Mouse (Mus musculus): ENCODE data around the gene Agt. TPM values are rescaled to one million over a fixed set of nuclear protein-coding genes. Genes with fewer than 3 reads are reported as not detected.

Agt gene
- polyA plus RNA-seq, 1 experiment from 2014 or later = 0.23 TPM

- ATAC-seq (replicated peaks) = no peak
- H3K27me3 ChIP-seq = no peaks in the 10 kb centered on the region
Measured at GRCm38 (mm10) chr8:124547269-124547668, 22.2 kb downstream of the Agt start.

GRCm38 (mm10) chr8:124546815-124547214 is 22.7 kb downstream of the Agt start:
- Histone ChIP-seq H3K4me1 (no peaks in the 10 kb centered on the region), H3K9me3 (no peaks in the 10 kb centered on the region), H3K27me3 (no peaks in the 10 kb centered on the region), H3K4me3 (no peak overlapping the region), H3K9ac (replicated peaks) (no peak overlapping the region), H3K36me3 (peaks cover 93% of the 10 kb centered on the region), H3K27ac (replicated peaks) (no peak overlapping the region), H3K4me2 (replicated peaks) (no peak overlapping the region)
- no peak for ATAC-seq (replicated peaks)
- 96% methylated on average over 7 of the region's 7 CpGs for WGBS

More at GRCm38 (mm10) chr8:124547269-124547668, 22.2 kb downstream of the Agt start:
- Histone ChIP-seq H3K4me3 (no peak overlapping the region), H3K4me1 (no peaks in the 10 kb centered on the region), H3K36me3 (peaks cover 93% of the 10 kb centered on the region), H3K9me3 (no peaks in the 10 kb centered on the region), H3K9ac (replicated peaks) (no peak overlapping the region), H3K4me2 (replicated peaks) (no peak overlapping the region), H3K27ac (replicated peaks) (no peak overlapping the region)
- WGBS = 84% methylated on average over 11 of the region's 11 CpGs

- Histone ChIP-seq H3K4me2 (replicated peaks) (no peak overlapping the region), H3K9me3 (no peaks in the 10 kb centered on the region), H3K4me1 (no peaks in the 10 kb centered on the region), H3K27me3 (no peaks in the 10 kb centered on the region), H3K4me3 (no peak overlapping the region), H3K9ac (replicated peaks) (no peak overlapping the region), H3K27ac (replicated peaks) (no peak overlapping the region), H3K36me3 (peaks cover 93% of the 10 kb centered on the region)
- WGBS = 90% methylated on average over 6 of the region's 6 CpGs
- no peak for ATAC-seq (replicated peaks)
Measured at GRCm38 (mm10) chr8:124546371-124546770, 23.1 kb downstream of the Agt start.

- Histone ChIP-seq H3K4me2 (replicated peaks) (no peak overlapping the region), H3K27ac (replicated peaks) (no peak overlapping the region), H3K9me3 (no peaks in the 10 kb centered on the region), H3K4me3 (no peak overlapping the region), H3K4me1 (no peaks in the 10 kb centered on the region), H3K27me3 (no peaks in the 10 kb centered on the region), H3K36me3 (peaks cover 90% of the 10 kb centered on the region), H3K9ac (replicated peaks) (no peak overlapping the region)
- 95% methylated on average over 5 of the region's 5 CpGs for WGBS
- ATAC-seq (replicated peaks) = no peak
Measured at GRCm38 (mm10) chr8:124543272-124543671, 26.2 kb downstream of the Agt start.

- WGBS = over 99% methylated on average over 4 of the region's 4 CpGs
- Histone ChIP-seq H3K4me1 (no peaks in the 10 kb centered on the region), H3K27me3 (no peaks in the 10 kb centered on the region), H3K36me3 (peaks cover 87% of the 10 kb centered on the region), H3K27ac (replicated peaks) (no peak overlapping the region), H3K4me3 (no peak overlapping the region), H3K9me3 (no peaks in the 10 kb centered on the region), H3K4me2 (replicated peaks) (no peak overlapping the region), H3K9ac (replicated peaks) (no peak overlapping the region)
- ATAC-seq (replicated peaks) = no peak
Measured at GRCm38 (mm10) chr8:124542001-124542400, 27.5 kb downstream of the Agt start.

GRCm38 (mm10) chr8:124540906-124541305 is 28.6 kb downstream of the Agt start:
- peaks cover 83% of the 10 kb centered on the region for H3K36me3 ChIP-seq
- no peak for ATAC-seq (replicated peaks)
- no peak overlapping the region for H3K4me2 ChIP-seq (replicated peaks)
- no peak overlapping the region for H3K4me3 ChIP-seq
- H3K27me3 ChIP-seq = no peaks in the 10 kb centered on the region
- no peak overlapping the region for H3K9ac ChIP-seq (replicated peaks)
- 95% methylated on average over 12 of the region's 12 CpGs for WGBS
- H3K9me3 ChIP-seq = no peaks in the 10 kb centered on the region
- no peak overlapping the region for H3K27ac ChIP-seq (replicated peaks)
- H3K4me1 ChIP-seq = no peaks in the 10 kb centered on the region

GRCm38 (mm10) chr8:124535451-124535850 is 34.1 kb downstream of the Agt start:
- no peaks in the 10 kb centered on the region for H3K9me3 ChIP-seq
- no peaks in the 10 kb centered on the region for H3K27me3 ChIP-seq
- no peak overlapping the region for H3K4me2 ChIP-seq (replicated peaks)
- no peaks in the 10 kb centered on the region for H3K4me1 ChIP-seq
- WGBS = 94% methylated on average over 5 of the region's 5 CpGs
- H3K4me3 ChIP-seq = no peak overlapping the region
- H3K27ac ChIP-seq (replicated peaks) = no peak overlapping the region
- no peak for ATAC-seq (replicated peaks)
- peaks cover 81% of the 10 kb centered on the region for H3K36me3 ChIP-seq
- H3K9ac ChIP-seq (replicated peaks) = no peak overlapping the region

- WGBS = 98% methylated on average over 3 of the region's 3 CpGs
- no peak overlapping the region for H3K27ac ChIP-seq (replicated peaks)
- no peaks in the 10 kb centered on the region for H3K4me1 ChIP-seq
- no peak overlapping the region for H3K4me2 ChIP-seq (replicated peaks)
- no peak overlapping the region for H3K4me3 ChIP-seq
- H3K36me3 ChIP-seq = peaks cover 77% of the 10 kb centered on the region
- H3K9ac ChIP-seq (replicated peaks) = no peak overlapping the region
- H3K27me3 ChIP-seq = no peaks in the 10 kb centered on the region
- H3K9me3 ChIP-seq = no peaks in the 10 kb centered on the region
- no peak for ATAC-seq (replicated peaks)
Measured at GRCm38 (mm10) chr8:124532626-124533025, 36.9 kb downstream of the Agt start.

- 86% methylated on average over 4 of the region's 4 CpGs for WGBS
- Histone ChIP-seq H3K4me1 (no peaks in the 10 kb centered on the region), H3K27me3 (no peaks in the 10 kb centered on the region), H3K4me2 (replicated peaks) (no peak overlapping the region), H3K27ac (replicated peaks) (no peak overlapping the region), H3K4me3 (no peak overlapping the region), H3K36me3 (peaks cover 85% of the 10 kb centered on the region), H3K9me3 (no peaks in the 10 kb centered on the region), H3K9ac (replicated peaks) (no peak overlapping the region)
- no peak for ATAC-seq (replicated peaks)
Measured at GRCm38 (mm10) chr8:124530996-124531395, 38.5 kb downstream of the Agt start.

GRCm38 (mm10) chr8:124530556-124530955 is 39.0 kb downstream of the Agt start:
- no peak overlapping the region for H3K4me2 ChIP-seq (replicated peaks)
- H3K4me3 ChIP-seq = no peak overlapping the region
- H3K27ac ChIP-seq (replicated peaks) = no peak overlapping the region
- no peak overlapping the region for H3K9ac ChIP-seq (replicated peaks)
- ATAC-seq (replicated peaks) = no peak
- peaks cover 86% of the 10 kb centered on the region for H3K36me3 ChIP-seq
- H3K4me1 ChIP-seq = no peaks in the 10 kb centered on the region
- H3K9me3 ChIP-seq = no peaks in the 10 kb centered on the region
- no peaks in the 10 kb centered on the region for H3K27me3 ChIP-seq
- 89% methylated on average over 7 of the region's 7 CpGs for WGBS

- H3K36me3 ChIP-seq = peaks cover 84% of the 10 kb centered on the region
Measured at GRCm38 (mm10) chr8:124530076-124530475, 39.4 kb downstream of the Agt start.

GRCm38 (mm10) chr8:124526261-124526660 is 43.2 kb downstream of the Agt start:
- no peak for ATAC-seq (replicated peaks)
- peaks cover 17% of the 10 kb centered on the region for H3K4me1 ChIP-seq
- 91% methylated on average over 11 of the region's 11 CpGs for WGBS
- peaks cover 49% of the 10 kb centered on the region for H3K36me3 ChIP-seq
- H3K4me3 ChIP-seq = no peak overlapping the region
- no peak overlapping the region for H3K27ac ChIP-seq (replicated peaks)
- no peaks in the 10 kb centered on the region for H3K27me3 ChIP-seq
- no peaks in the 10 kb centered on the region for H3K9me3 ChIP-seq
- no peak overlapping the region for H3K9ac ChIP-seq (replicated peaks)
- no peak overlapping the region for H3K4me2 ChIP-seq (replicated peaks)

More at GRCm38 (mm10) chr8:124530076-124530475, 39.4 kb downstream of the Agt start:
- Histone ChIP-seq H3K9ac (replicated peaks) (no peak overlapping the region), H3K4me3 (no peak overlapping the region), H3K9me3 (no peaks in the 10 kb centered on the region), H3K27me3 (no peaks in the 10 kb centered on the region), H3K4me2 (replicated peaks) (no peak overlapping the region), H3K4me1 (no peaks in the 10 kb centered on the region), H3K27ac (replicated peaks) (no peak overlapping the region)
- WGBS = 90% methylated on average over 14 of the region's 14 CpGs
- ATAC-seq (replicated peaks) = no peak

- ATAC-seq (replicated peaks) = no peak
- H3K9ac ChIP-seq (replicated peaks) = no peak overlapping the region
- H3K9me3 ChIP-seq = no peaks in the 10 kb centered on the region
- H3K4me3 ChIP-seq = peak overlapping the region; percentile 69; the same call in 1 of the 2 replicates
- H3K4me1 ChIP-seq = peaks cover 19% of the 10 kb centered on the region
- no peak overlapping the region for H3K27ac ChIP-seq (replicated peaks)
- peaks cover 17% of the 10 kb centered on the region for H3K36me3 ChIP-seq
- 94% methylated on average over 6 of the region's 6 CpGs for WGBS
- 0 out of 2 replicates have a peak, but pooled peaks cover 5% of the 10 kb centered on the region for H3K27me3 ChIP-seq
- H3K4me2 ChIP-seq (replicated peaks) = peak overlapping the region; percentile 81
Measured at GRCm38 (mm10) chr8:124521946-124522345, 47.6 kb downstream of the Agt start.

Data from forebrain, embryonic 15.5 days (tissue).